ENCODE assay signal across 25 mouse cellular contexts in the genomic region with DNA sequence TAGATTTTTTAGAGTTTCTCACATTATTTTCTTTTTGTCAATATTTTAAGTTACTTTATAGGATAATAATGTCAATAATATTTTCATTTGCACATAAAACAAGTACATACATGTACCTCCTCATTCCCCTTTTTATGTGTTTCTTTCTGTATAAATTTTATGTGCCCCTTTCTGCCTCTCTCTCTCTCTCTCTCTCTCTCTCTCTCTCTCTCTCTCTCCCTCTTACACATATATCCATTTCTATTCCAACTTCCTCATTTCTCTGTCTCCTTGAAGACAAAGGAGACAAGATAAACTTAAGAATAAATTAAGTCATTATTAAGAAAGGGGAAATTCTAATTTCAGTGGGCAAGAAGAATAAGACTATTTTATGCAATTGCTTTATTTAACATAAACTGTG.
"Had no signal": no experiment of that assay in that cellular context is flagged by ENCODE, and none has a peak within 500 bp of the region (broad histone marks: within the 10 kb centered on the region; RNA-seq: fewer than 3 reads in every experiment).

No protein-coding gene starts in this region.

- H3K9ac ChIP-seq: embryonic facial prominence, embryonic 12.5 days; embryonic facial prominence, embryonic 13.5 days; embryonic facial prominence, embryonic 15.5 days; forebrain, embryonic 12.5 days; forebrain, embryonic 13.5 days; forebrain, embryonic 15.5 days; forebrain, postnatal 0 days had no signal

- H3K4me1 ChIP-seq: embryonic facial prominence, embryonic 10.5 days; embryonic facial prominence, embryonic 12.5 days; embryonic facial prominence, embryonic 13.5 days; embryonic facial prominence, embryonic 15.5 days; forebrain, embryonic 10.5 days; forebrain, embryonic 12.5 days; forebrain, embryonic 13.5 days; forebrain, embryonic 15.5 days; heart, embryonic 10.5 days had no signal

- H3K36me3 ChIP-seq: embryonic facial prominence, embryonic 10.5 days; embryonic facial prominence, embryonic 12.5 days; embryonic facial prominence, embryonic 13.5 days; embryonic facial prominence, embryonic 15.5 days; forebrain, embryonic 10.5 days; forebrain, embryonic 12.5 days; forebrain, embryonic 15.5 days; heart, embryonic 10.5 days had no signal

- H3K27me3 ChIP-seq: embryonic facial prominence, embryonic 12.5 days; embryonic facial prominence, embryonic 13.5 days; embryonic facial prominence, embryonic 15.5 days; forebrain, embryonic 12.5 days; forebrain, embryonic 13.5 days; forebrain, embryonic 15.5 days had no signal

- H3K27ac ChIP-seq: embryonic facial prominence, embryonic 10.5 days; embryonic facial prominence, embryonic 12.5 days; embryonic facial prominence, embryonic 13.5 days; embryonic facial prominence, embryonic 15.5 days; forebrain, embryonic 10.5 days; forebrain, embryonic 12.5 days; forebrain, embryonic 13.5 days; forebrain, embryonic 15.5 days; gastrocnemius, adult 2 months; heart, embryonic 10.5 days had no signal

- H3K9me3 ChIP-seq: embryonic facial prominence, embryonic 10.5 days; embryonic facial prominence, embryonic 12.5 days; embryonic facial prominence, embryonic 13.5 days; embryonic facial prominence, embryonic 15.5 days; forebrain, embryonic 10.5 days; forebrain, embryonic 12.5 days; forebrain, embryonic 13.5 days; forebrain, embryonic 15.5 days; heart, embryonic 10.5 days had no signal

- H3K4me3 ChIP-seq: embryonic facial prominence, embryonic 10.5 days; embryonic facial prominence, embryonic 12.5 days; embryonic facial prominence, embryonic 13.5 days; embryonic facial prominence, embryonic 15.5 days; erythroblast, embryonic 14.5 days; forebrain, embryonic 10.5 days; forebrain, embryonic 12.5 days; forebrain, embryonic 13.5 days; forebrain, embryonic 15.5 days; gastrocnemius, adult 2 months; heart, embryonic 10.5 days had no signal

- DNase-seq: cerebellum, adult 9-10 months; cerebellum, adult 9-11 months; cerebellum, postnatal 10 days; cerebellum, postnatal 14 days; cerebellum, postnatal 25 days; cerebellum, postnatal 36 days; embryo, embryonic 11 days; forebrain, postnatal 0 days; gastrocnemius, adult 2 months; gastrocnemius, postnatal 10 days; gastrocnemius, postnatal 14 days; gastrocnemius, postnatal 25 days; gastrocnemius, postnatal 36 days; heart, adult 11 months; heart, adult 18-20 months had no signal
